Mouse (Mus musculus) urinary bladder, postnatal 10 days (tissue): ENCODE data around the gene Htr5b.

Experiments used
- DNase-seq: peaks from one replicate; pipeline ENCODE4 v3.0.0; 2022; ENCODE audit warnings: low spot score

Gene Htr5b

DNA sequence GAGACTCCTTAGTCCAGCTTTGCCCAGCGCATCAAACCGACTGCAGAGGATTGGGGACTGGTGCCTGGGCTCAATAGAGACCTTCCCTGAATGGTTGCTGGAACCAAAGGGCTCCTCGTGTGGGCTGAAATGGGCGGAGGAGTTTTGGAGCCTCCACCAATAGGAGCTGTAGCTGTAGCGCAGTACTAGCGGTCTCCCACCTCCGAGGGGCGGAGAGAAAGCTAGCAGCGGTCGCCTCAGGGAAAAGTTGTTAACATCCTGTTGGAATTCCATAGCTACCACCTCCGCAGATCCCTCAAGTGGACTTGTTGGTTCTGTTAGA is at the start of gene Htr5b:
TSS of gene Htr5b (minus strand) at position 67 of the 322 bp plus-strand sequence.
- DNase-seq: no peak

DNA sequence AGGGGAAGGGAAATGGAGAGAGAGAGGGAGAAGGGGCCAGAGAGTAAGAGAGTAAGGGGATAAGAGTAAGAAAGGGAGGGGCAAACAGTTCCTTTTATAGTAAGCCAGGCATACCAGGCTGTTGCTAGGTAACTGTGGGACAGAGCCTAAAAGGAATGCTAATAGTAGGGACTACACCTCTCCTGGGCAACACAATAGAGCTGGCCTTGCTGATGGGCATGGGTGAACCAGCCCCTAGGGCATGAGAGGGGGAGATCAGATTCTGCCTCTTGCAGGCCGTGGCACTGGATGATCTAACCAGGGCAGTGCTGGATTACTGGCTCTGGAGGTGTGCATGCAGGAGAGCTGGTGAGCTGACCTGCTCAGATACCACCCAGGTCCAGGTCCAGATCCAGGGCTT is 49.2 kb upstream of the Htr5b start:
- no peak for DNase-seq

DNA sequence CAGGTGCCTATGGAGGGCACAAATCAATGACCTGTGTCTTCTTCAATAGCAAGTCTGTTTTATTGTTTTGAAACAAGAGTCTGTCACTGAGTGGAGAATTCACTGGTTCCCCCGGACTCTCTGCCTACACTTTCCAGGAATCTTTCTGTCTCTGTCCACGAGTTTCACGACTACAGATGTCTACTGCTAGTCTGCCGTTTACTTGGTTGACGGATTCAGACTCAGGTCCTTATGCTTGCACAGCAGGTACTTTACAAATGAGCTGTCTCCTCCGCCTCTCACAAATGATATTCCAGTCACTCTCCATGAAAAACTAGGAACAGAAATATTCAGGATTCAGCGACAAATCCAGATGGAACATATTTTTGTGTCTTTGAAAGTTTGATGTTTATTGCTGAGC is 42.3 kb upstream of the Htr5b start:
- no peak for DNase-seq

DNA sequence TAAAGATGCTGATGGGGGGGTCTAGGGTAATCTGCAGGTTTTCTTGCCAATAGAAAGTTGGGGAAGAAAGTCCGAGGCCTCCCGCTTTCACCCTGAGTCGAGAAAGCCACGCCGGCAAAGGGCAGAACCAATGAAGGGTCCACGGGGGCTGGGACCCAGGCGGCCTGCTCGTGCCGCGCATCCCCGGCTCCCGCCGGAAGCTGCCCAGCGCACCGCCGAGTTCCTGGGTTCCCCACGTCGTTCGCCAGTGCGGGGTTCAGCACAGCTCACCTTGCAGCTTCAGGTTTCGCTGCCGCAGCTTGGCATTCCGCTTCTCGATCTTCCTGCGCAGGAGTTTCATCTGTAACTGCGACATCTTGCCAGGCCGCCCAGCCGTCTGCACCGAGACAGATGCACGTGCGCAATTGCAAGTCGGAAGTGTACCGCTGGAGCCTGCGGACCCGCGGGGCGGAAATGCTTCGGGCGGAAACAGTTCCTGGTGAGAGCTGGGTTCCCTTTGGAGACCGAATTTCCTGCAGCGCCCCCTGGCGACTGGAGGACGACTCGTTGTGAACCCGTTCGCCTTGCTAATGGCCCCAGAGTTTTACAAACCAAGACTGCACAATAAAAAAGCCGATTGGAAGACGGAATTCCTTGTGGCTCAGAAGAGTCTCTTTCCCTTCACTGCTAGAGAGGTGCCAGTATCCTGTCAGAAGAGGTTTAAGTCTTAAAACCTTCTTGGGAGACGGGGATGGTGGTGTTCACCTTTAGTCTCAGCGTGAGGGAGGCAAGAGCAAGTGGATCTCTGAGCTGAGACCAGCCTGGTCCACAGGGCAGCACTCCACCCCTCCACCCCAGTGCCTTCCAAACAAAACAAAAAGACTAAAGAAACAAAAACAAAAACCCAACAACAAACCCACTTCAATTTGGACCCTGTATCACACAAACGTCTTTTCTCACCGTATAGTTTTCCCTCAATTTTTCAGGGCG is 39.5 kb upstream of the Htr5b start, which contains the start of gene Ddx18:
TSS of gene Ddx18 (minus strand) at position 469 of the 969 bp plus-strand sequence.
- peak; percentile 94 for DNase-seq

DNA sequence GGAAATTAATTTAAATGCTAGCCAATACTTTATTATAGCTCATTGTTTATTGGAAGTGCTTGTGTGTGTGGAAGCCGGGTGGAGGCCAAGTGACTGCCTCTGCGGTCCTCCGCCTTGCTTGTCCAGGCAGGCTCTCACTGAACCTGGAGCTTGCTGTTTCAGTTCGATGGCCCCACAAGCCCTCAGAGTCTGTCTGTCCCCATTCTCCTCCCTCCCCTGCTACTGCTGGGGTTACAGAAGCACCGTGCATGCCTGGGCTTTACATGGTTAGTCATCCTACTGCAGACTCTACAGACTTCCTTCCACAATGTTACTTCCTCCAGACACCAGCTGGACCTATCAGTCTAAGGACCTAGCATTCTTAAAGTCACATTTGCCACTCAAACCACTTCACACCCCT is 29.6 kb upstream of the Htr5b start:
- DNase-seq: no peak

DNA sequence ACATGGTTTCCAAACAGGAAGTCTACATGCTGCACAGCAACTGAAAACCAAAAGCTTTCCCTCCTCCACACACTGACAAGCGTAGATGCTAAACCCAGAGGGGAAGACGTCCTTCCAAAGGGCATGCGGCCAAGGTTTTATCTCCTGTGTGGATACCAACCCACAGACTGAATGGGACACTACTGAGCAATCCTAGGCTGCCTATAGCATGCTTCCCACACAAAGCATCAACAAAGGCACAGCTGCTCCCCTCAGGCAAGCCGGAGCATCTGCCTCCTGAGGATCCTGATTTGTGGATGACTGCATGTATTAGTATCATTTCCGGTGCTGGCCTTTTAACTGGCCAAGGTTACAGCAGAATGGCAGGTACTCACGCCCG is 23.2 kb upstream of the Htr5b start:
- no peak for DNase-seq

DNA sequence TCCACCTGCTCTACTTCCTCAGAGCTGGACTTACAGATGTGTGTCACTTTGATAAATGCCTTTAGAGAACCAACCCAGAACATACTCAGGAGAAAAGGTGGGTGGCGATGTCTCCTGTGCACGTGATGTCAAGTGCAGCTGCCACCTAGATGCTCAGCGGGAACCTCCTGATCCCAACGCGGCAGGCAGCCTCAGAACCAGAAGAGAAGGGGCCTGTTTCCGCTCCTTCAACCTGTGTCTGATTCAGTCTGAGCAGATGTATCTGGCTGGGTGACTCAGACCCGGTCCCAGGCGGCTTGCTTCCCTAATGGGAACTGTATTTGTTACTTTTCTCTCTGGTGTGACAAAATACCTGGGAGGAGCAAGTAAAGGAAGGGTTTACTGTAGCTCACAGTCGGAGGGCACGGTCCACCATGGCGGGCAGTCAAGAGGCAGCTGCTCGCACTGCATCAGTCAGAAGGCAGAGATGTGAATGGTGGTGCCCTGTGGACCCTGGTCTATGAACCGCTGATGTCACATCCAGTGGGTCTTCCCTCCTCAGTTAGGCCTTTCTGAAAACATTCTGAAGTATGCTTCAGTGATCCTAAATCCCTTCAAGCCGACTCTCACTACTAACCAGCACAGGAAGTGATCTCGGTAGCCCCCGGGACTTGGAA is 22.7 kb upstream of the Htr5b start:
- DNase-seq: no peak

DNA sequence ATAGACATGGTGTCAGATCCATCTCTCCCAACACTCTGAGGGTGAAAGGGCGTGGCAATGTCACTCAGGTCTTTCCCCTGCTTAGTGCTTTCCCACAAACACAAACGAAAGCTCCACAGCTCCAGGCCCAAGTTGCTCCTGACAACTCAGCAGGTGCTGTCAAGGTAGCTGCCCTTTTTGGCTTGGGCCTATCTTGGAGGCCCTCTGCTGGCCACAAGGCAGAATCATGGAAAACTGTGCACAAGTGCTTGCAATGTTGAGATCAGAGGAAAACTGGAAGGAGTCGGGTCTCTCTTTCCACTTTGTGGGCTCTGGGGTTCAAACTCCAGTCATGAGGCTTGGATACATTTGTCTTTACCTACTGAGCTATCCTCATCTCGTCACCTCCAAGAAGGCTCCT is 21.2 kb upstream of the Htr5b start:
- DNase-seq: no peak

DNA sequence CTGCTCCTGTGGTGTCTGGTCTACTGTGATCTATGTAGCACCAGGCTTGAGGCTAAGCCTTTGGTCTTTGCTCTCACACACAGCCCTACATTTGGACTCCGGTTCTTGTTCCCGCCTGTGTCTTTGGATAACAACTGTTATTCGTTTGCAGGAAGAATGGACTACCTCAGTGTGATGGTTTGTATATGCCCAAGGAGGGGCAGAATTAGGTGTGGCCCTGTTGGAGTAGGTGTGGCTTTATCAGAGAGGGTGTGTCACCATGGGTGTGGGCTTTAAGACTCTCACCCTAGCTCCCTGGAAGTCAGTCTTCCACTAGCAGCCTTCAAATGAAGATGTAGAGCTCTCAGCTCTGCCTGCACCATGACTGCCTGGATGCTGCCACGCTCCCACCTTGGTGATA is 20.4 kb upstream of the Htr5b start:
- DNase-seq: no peak

DNA sequence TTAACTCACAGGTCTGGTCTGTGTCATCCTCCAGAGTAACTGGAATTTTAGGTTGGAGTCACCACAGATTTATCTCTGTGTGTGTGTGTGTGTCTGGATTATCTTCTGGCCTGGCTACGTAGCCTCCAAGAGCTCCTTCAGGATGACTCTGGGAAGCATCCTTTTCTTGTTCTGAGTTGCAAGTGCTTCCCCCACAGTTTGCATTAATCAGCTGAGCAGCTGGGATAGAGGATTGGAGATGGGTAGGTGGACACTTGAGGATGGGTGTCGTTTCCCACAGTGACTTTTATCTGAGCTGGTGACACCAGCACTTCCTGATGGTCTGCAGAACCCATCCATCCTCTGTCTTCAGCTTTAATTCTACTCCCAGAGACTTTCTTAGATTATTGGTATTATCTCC is 18.6 kb upstream of the Htr5b start:
- DNase-seq: no peak

DNA sequence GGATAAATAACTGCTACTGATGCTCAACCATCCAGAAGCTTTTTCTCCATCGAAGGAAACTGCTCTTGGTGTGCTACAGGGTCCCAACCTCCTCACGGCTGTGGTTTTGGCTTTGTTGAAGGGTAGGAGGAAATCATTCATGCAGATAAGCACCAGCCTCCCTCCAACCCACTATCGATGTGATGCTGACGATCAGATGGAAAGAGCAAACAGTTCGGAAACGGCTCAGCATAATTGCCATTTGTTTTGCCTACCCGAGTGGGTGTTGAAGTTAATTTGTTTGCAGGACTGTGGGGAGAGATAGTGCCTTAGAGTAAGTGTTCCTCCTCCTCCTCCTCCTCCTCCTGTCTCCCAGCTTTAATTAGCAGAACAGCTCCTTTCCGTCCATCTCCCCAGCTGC is 12.1 kb upstream of the Htr5b start:
- no peak for DNase-seq

DNA sequence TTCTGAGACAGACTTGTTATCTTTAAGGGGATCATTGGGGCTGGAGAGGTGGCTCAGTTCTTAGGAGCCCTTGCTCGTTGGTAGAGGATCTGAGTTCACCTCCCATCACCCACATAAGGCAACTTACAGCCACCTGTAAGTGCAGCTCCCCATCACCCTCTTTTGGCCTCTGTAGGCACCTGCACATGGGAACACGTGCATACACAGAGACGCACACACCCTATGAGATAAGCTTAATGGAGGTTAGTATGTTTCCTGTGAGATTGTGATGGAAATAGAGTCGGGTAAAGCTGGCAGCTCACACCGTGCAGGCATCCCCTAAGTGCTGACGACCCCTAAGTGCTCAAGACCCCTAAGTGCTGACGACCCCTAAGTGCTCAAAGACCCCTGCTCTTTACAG is 3.2 kb upstream of the Htr5b start:
- DNase-seq: no peak

DNA sequence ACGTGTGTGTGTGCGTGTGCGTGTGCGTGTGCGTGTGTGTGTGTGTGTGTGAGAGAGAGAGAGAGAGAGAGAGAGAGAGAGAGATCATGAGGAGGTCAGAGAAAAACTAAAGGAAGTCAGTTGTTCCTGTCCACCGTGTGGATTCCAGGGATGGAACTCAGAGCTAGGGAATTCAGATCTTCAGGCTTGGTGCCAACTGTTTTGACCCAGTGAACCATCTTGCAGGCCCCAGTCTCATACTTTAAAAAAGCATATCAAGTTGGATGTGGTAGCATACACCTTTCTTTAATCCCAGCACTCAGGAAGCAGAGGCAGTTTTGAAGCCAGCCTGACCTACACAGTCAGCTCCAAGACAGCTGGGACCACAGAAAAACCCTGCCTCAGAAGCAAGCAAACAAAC is 1.0 kb upstream of the Htr5b start:
- DNase-seq: no peak

DNA sequence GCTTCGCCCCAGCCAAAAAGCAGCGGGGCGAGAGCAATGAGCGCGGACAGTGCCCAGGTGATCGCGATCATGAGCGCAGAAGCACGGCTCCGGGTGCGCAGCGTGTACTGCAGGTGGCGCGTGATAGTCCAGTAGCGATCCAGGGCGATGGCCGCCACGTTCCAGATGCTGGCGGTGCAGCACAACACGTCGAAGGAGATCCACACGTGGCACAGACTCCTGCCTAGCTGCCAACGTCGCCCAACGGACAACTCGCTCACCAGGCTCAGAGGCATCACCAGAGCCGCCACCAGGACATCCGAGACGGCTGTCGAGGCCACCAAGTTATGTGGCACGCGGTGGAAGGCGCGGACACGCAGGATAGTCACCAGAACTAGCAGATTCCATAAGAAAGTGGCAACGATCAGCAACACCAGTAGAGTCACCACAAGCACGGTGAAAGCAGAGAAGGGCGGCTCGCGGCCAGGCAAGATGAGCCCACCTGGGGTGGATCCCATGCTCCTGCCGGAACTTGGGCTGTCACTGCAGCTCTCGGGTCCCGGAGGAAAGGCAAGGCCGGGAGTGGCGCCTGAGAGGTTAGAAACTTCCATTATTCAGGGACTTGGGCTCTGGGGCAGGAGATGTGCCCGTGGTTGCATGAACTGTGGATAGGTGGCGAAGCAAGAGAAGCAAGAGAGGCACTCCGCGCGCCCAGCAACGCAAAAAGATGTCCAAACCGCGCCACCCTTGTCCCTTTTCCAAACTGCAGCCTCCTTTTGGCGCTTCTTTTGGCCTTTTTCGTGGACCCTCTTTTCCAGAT is 466 bp downstream of the Htr5b start:
- DNase-seq: no peak

DNA sequence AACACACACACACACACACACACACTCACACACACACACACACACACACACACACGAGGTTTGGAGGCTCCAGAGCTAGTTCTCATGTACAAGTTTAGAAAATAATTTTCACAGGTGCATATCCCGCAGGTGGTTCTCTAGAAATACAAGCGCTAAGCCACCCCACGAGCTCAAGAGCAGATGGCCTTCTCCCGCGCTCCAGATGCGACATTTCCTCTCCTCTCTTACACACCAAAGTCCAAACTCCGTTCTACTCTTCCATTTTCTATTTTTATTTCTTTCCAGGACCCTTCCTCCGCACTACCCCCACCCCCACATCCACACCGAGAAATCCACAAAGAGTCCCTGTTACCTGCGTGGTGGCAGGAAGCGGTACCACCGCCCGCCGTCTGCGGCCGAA is 1.2 kb downstream of the Htr5b start:
- no peak for DNase-seq

DNA sequence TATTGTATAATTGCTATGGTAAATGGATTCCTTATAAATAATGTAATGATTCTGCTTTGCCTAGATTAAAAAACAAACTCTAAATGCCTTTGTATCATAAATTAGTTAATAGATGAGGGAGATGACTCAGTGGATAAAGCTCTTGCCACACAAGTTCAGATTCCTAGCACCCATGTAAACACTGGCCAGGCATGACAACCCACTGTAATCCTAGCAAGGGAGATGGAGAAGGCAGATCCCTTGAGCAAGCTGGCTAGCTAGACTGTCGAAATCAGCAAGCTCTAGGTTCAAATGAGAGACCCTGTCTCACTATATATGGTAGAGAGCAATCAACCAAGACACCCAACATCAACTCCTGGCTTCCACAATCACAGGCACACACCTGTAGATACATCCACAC is 9.7 kb downstream of the Htr5b start:
- no peak for DNase-seq

DNA sequence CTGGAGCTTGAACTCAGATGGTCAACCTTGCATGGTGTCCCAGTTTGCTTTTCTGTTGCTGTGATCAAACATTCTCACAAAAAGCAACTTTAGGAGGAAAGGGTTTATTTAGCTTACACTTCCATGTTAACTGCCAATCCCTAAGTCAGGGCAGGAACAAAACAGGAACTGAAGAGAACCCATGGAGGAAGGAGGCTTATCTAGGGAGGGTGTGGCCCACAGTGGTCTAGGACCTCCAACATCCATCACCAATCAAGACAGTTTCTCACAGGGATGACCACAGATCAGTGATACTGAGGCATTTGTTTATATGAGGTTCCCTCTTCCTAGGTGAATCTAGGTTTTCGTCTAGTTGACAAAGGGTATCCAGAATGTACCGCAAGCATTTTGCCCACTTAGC is 16.3 kb downstream of the Htr5b start:
- no peak for DNase-seq

DNA sequence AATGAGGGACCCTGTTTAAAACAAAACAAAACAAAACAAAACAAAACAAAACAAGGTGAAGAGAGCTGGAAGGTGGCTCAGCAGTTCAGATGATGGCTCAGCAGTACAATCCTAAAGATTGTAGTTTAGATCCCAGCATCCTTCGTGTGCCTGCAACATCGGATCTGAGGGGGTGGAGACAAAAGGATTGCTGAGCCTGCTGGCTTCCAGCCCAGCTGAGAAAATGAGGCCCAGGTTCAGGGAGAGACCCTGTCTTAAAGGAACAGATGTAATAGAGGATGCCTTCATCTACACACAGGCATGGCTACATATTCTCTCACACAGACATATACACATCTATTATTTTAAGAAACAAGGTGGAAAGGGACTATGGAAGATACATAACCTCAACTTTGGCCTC is 17.1 kb downstream of the Htr5b start:
- no peak for DNase-seq

DNA sequence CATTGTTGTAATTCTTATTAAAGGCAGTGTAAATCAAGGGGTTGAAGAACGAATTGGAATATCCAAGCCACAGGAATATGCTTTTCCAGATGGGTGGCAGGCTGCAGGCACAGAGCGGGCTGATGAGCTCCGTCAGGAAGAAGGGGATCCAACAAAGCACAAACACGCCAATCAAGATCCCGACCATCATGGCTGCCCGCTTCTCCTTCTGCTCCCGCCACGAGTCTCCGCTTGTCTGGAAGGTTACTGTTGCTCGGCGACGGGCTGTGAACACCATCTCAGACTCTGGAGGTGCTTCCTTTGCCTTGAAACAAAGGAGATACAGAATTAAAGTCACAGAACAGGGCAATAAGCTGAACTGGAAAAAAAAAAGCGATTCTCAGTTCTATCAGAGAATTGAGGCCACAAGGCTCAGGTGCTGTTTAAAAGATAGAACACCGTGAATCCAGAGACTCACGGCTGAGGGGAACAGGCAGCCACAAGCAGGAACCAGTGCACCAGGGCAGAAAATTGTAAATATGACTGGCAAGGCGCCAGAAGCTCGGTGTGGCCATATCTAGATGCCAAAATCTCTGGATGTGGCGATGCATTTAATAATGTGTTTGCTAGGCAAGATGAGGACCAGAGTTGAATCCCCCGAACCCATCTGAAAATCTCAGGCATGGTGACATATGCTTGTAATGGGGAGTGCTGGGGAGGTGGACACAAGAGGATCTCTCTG is 17.7 kb downstream of the Htr5b start:
- DNase-seq: no peak

DNA sequence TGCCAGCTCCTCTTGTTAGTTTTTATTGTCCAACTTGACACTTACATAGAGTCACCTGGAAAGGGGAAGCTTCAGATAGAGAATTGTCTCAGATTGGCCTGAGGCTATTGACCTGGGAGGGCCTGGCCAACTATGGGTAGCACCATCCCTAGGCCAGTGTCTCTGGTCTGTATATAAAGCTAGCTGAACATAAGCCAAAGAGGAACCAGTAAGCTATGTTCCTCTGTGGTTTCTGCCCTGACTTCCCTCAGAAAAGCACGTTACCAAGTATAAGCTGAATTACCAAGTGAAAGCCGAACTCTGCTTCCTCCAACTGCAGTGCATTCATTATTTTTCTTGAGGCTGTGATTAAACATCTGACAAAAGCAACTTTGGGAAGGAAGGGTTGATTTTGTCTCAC is 19.5 kb downstream of the Htr5b start:
- DNase-seq: no peak

DNA sequence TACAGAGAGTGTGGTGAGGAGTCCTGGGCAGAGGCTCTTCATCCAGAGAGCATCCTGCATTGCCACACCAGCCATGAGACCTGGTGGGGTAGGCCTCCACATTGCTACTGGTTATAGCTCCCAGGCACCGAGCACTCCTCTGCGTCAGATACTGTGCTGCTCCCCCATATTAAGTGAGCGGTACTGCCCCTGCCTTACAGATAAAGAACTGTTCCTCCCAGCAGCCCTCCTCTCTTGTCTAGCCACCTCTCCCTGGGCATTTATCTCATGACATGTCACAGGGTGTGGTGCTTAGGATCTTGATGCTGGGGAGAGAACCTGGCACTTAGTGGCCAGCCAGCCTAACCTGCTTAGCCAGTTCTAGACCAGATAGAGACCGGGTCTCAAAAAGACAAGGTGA is 31.2 kb downstream of the Htr5b start:
- DNase-seq: no peak

DNA sequence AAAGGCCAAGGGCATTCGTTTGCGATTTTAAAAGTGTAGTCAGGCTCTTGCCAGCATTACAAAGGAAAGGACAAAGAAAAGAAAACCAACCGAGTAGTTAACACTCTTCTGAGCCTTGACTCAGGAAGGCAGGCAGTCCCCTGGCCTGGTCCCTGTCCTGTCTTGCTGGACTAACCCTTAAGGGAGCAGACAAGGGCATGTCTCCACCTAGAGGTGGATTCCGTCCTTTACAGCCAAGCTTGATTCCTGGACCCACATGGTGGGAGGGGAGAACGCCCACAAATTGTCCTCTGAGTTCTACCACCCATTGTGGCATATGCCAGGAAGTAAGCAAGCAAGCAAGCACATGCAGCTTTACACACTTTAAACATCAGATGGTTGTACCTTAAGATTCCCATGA is 38.0 kb downstream of the Htr5b start:
- DNase-seq: no peak
